Mouse (Mus musculus) E14TG2a.4 (cell line): ENCODE results near the gene Dhrs11.
"Not testable (repeated sequence)": the region's sequence is repeated elsewhere in the genome, so short reads cannot be mapped to it uniquely, and the experiment has no call there.

Experiments used
- H3K27me3 ChIP-seq: 2 replicates; pipeline ENCODE4 v1.6.1; 2014; ENCODE audit warnings: low read length, control low read depth; ENCODE audit not compliant: insufficient read depth
- H3K36me3 ChIP-seq: 2 replicates; pipeline ENCODE4 v1.6.1; 2014; ENCODE audit warnings: low read length, control low read depth; ENCODE audit not compliant: insufficient read depth
- H3K4me1 ChIP-seq: replicated peaks from 2 replicates; pipeline ENCODE4 v1.6.1; 2014; ENCODE audit warnings: low read depth, low read length, control low read depth
- H3K4me3 ChIP-seq: replicated peaks from 2 replicates; pipeline ENCODE4 v1.5.1; 2014; ENCODE audit warnings: mild to moderate bottlenecking, low read length
- H3K9me3 ChIP-seq: 2 replicates; pipeline ENCODE4 v1.6.1; 2014; ENCODE audit warnings: low read length, control low read depth
- CTCF ChIP-seq: conservative IDR thresholded peaks from 2 replicates; pipeline ENCODE4 v1.5.1; 2014; ENCODE audit warnings: low read length
- NANOG ChIP-seq: IDR thresholded peaks from 2 replicates; pipeline ENCODE4 v1.6.1; 2014; ENCODE audit warnings: borderline replicate concordance, low read length, mixed read lengths
- POU5F1 ChIP-seq: IDR thresholded peaks from 2 replicates; pipeline ENCODE4 v1.6.1; 2014; ENCODE audit warnings: low read length, borderline replicate concordance

Dhrs11 gene

DNA sequence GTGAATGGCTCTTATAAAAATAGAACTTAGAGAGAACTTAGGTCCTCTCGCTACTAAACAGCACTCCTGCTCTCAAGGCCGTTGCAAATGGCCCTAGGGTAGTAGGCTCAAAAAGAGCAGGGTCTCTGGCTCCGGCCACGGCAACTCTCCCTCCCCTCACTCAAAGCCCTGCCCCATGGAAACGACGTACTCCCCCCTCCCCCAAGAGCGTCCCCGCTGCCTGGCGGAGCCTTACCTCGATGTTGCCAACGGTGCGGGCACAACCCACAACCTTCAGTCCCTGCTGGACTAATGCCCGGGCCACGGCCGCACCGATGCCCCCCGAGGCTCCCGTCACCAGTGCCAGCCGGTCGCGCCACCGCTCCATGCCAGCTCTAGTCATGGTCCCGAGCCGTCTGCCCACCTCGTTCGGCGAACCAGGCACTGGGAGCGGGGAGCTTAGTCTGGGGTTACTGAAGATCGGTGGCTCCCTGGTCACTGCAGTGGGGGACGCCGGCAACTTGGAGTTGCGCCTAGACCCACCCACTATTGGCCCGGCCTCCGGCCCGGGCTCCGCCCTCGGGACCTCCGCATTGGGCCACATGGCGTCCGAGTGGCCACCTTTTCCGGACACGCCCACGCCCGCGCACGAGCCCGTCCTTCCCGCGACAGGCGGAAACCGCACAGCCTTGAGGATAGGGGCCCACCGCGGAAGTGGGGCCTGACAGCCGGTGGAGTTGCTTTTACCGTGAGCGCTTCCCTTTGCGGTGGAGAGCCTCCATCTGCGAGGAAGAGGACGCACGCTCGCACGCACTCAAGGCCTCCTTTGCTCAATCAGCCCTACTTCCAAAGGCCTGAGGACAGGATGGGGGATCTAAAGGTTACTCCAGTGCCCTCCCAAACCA lies at the start of gene Dhrs11:
TSS of gene Dhrs11 (minus strand) at position 479 of the 884 bp plus-strand sequence.
- H3K9me3 ChIP-seq, result no peaks in the 10 kb centered on the region
- H3K4me1 ChIP-seq, result peaks cover 33% of the 10 kb centered on the region
- H3K27me3 ChIP-seq, result peaks cover 6% of the 10 kb centered on the region; the same call in 1 of the 2 replicates
- peak within 1 kb of the TSS; percentile 95 for H3K4me3 ChIP-seq
- no peak for TF ChIP-seq NANOG
- no peak for TF ChIP-seq CTCF
- H3K36me3 ChIP-seq, result peaks cover 36% of the 10 kb centered on the region

GRCm38 (mm10) chr11:84876020-84876419 lies 47.2 kb upstream of the Dhrs11 start:
- H3K4me3 ChIP-seq, H3K27me3 ChIP-seq, H3K9me3 ChIP-seq: not testable (repeated sequence)
- H3K36me3 ChIP-seq, result peaks cover 34% of the 10 kb centered on the region
- peaks cover 40% of the 10 kb centered on the region for H3K4me1 ChIP-seq

GRCm38 (mm10) chr11:84873042-84873833 lies 44.4 kb upstream of the Dhrs11 start:
- Histone ChIP-seq H3K4me3 (no peak overlapping the region), H3K36me3 (peaks cover 33% of the 10 kb centered on the region), H3K4me1 (peaks cover 29% of the 10 kb centered on the region), H3K27me3 (no peaks in the 10 kb centered on the region), H3K9me3 (no peaks in the 10 kb centered on the region)
- TF ChIP-seq CTCF (no peak), POU5F1 (no peak), NANOG (no peak)

GRCm38 (mm10) chr11:84871548-84872069 lies 42.8 kb upstream of the Dhrs11 start:
- TF ChIP-seq NANOG (no peak), POU5F1 (no peak), CTCF (no peak)
- Histone ChIP-seq H3K36me3 (peaks cover 18% of the 10 kb centered on the region), H3K4me3 (peak overlapping the region; percentile 95), H3K4me1 (peaks cover 35% of the 10 kb centered on the region), H3K9me3 (no peaks in the 10 kb centered on the region), H3K27me3 (no peaks in the 10 kb centered on the region)

DNA sequence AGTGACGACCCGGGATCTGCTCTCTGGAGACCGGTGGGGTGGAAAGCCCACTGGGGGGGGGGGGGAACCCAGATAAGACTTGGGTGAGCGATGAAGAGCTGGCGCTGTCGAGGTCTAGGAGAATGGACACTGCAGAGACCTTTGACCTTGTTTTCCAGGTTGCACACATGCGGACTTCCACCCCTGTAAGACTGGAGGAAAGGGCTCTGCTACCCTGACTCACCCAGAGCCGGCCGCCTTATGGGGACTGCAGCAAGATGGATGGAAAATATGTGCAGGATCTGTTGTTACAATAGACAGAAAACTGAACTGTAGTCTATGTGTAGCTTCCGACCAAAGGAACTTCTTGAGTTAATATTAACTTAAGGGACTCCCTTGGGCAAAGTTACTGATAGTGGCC lies 42.3 kb upstream of the Dhrs11 start:
- no peak for TF ChIP-seq CTCF
- TF ChIP-seq NANOG, result no peak
- TF ChIP-seq POU5F1, result no peak
- peaks cover 18% of the 10 kb centered on the region for H3K36me3 ChIP-seq
- peak overlapping the region; percentile 95 for H3K4me3 ChIP-seq
- no peaks in the 10 kb centered on the region for H3K9me3 ChIP-seq
- peaks cover 38% of the 10 kb centered on the region for H3K4me1 ChIP-seq
- H3K27me3 ChIP-seq, result no peaks in the 10 kb centered on the region

- Histone ChIP-seq H3K36me3 (peaks cover 18% of the 10 kb centered on the region), H3K9me3 (no peaks in the 10 kb centered on the region), H3K4me3 (peak within 1 kb of the TSS; percentile 95), H3K4me1 (peaks cover 42% of the 10 kb centered on the region), H3K27me3 (no peaks in the 10 kb centered on the region)
- TF ChIP-seq CTCF, result no peak
- no peak for TF ChIP-seq POU5F1
- TF ChIP-seq NANOG, result no peak
These were observed 41.7 kb upstream of the Dhrs11 start, which contains the start of gene Ggnbp2 for GRCm38 (mm10) chr11:84870337-84871043. Ggnbp2 (minus strand) TSS chr11:84870817.

GRCm38 (mm10) chr11:84869537-84870232 lies 40.9 kb upstream of the Dhrs11 start:
- H3K4me1 ChIP-seq, result peaks cover 47% of the 10 kb centered on the region
- no peaks in the 10 kb centered on the region for H3K27me3 ChIP-seq
- TF ChIP-seq CTCF, result no peak
- no peak for TF ChIP-seq POU5F1
- TF ChIP-seq NANOG, result no peak

More at GRCm38 (mm10) chr11:84869537-84870232, 40.9 kb upstream of the Dhrs11 start:
- H3K36me3 ChIP-seq, result peaks cover 16% of the 10 kb centered on the region
- no peaks in the 10 kb centered on the region for H3K9me3 ChIP-seq
- peak overlapping the region; percentile 95 for H3K4me3 ChIP-seq
